Mouse (Mus musculus) naive thymus-derived CD4-positive, alpha-beta T cell, adult 2 months (primary cell): ENCODE measurements at regions not wholly inside any gene's neighbourhood (a gene's known extent, or its start where the extent isn't known, plus 50 kb on each side); places are given as distances from the start of the nearest gene placed in this dataset.
"Not testable (repeated sequence)": the region's sequence is repeated elsewhere in the genome, so short reads cannot be mapped to it uniquely, and the experiment has no call there.

Experiments used
- DNase-seq: peaks from one replicate; pipeline ENCODE4 v3.0.0-alpha.2; 2011; ENCODE audit warnings: low read depth

DNA sequence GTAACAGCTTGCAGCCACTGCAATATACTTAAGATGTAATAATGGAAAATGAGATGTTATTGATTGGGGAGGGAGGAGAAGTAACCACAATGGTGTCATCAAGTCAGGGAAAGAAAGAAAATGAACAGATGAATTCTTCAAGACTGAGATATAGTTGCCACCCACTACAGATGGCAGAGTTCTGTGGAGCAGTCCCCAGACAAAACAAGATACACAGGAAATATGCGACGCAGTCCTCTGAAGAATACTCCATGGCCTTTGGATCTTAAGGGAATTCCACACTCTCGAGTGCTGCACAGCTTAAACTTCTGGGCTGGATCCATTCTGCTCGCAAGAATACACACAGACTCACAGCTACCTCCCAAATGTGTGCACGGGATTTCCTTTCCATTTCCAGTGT lies 113.4 kb downstream of the Sox4 start:
- DNase-seq, result no peak

DNA sequence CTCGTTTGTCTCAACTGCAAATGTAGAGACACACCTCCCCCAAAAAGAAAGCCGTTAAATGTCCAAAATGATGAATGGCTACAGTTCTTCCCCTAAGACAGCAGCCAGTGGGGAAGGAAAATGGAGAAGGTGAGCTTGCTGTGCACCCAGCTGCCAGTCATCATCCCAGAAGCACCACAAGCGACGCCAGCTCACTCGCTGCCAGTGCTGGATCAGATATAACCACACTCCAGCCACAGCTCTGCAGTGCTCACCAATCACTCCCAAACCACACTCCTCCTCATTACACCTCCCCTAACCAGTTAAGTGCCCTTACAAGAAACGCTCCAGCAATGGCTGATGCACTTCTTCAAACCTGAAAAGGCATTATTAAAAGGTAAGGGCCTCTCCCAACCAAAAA lies 114.4 kb downstream of the Sox4 start:
- DNase-seq, result no peak

DNA sequence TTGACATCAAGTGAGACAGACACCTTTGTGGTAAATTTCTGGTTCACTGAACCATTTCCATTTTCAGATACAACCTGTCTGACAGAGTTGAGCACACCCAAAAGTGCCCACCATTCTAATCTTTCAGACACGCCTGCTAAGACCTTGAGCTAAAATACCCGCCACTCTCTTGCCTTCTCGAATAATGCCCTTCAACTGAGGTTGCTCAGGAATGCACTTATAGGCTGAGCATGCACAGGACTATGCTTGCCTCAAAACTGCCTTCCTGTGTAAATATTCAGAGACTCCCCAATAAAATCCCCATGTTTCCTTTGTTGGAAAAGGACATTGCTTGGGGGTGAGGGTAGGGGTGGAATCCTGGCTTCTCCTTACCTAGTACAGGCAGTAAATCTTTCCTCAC lies 115.3 kb downstream of the Sox4 start:
- no peak for DNase-seq

DNA sequence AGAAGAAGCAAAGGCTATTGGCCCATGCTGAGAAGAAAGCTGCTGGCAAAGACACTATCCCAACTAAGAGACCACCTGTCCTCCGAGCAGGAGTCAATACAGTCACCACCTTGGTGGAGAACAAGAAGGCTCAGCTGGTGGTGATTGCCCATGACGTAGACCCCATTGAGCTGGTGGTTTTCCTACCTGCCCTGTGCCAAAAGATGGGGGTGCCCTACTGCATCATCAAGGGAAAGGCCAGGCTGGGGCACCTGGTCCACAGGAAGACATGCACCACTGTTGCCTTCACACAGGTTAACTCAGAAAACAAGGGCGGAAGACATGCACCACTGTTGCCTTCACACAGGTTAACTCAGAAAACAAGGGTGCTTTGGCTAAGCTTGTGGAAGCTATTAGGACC lies 116.3 kb downstream of the Sox4 start:
- DNase-seq, result not testable (repeated sequence)

DNA sequence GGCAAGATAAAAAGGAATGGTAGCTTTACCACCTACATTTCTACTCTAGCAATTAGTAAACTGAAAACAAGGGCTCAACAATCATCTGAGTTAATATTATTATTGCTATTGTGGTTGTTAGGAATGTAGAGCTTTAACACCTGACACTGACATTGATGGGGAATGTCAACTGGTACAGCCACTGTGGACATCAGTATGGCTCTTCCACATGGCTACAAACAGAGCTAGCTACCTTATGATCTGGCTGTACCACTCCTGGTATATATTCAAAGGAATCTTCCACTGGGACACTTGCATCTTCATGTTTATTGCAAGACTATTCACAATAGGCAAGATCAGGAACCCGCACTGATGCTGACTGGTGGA lies 119.8 kb downstream of the Sox4 start:
- DNase-seq, result no peak

DNA sequence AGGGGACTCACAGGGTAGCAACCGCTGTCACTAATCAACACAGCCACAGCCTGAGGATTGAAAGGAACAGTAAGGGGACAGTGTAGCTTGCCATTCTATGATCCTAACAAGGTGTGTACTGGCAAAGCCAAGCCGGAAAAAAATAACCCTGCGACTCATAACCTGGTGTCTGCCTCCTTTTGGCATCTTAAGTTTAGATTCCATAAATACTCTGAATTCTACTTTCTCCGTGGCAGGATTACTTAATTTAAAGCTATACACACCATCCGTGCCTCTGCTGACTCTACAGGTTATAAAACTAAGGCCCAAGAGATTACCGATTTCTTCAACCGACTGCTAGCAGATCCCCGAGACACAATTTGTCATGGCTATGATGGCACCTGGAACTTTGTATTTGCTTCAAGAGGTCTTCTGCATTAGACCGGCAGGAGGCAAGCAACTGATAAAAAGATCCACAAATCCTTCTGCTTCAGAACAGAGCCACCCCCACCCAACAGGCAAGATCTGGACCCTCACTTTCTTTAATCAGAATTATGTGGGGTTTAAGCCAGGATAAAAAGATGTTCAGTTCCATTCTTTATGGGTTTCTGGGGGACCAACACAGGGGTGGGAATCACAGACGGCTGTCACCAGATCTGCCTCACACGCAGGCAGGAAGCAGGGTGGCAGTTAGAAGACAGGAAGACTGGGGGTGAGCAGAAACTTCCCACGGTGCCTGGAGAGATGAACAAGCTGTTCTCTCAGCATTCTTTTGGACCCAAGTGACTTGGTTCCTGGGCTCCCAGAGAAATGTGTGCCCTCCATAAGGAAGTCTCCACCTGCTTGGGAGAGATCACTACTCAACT lies 120.4 kb downstream of the Sox4 start:
- peak; percentile 59 for DNase-seq

DNA sequence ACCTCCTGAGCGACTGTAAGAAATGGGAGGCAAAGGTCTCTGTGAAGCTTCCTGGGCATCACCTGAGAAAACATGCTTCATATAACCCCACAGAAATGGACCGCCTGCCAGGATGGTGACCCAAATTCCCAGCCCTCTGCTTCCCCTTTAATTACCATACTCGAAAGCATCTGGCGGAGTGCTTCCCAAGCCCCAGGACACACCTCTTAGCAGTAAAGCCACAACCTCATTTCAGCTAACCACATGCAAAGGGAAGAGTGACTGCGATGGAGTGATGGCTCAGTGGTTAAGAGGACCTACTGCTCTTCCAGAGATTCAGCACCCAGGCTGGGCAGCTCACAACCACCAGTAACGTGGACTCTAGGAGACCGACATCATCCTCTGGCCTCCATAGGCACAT lies 127.2 kb downstream of the Sox4 start:
- peak; percentile 23 for DNase-seq

DNA sequence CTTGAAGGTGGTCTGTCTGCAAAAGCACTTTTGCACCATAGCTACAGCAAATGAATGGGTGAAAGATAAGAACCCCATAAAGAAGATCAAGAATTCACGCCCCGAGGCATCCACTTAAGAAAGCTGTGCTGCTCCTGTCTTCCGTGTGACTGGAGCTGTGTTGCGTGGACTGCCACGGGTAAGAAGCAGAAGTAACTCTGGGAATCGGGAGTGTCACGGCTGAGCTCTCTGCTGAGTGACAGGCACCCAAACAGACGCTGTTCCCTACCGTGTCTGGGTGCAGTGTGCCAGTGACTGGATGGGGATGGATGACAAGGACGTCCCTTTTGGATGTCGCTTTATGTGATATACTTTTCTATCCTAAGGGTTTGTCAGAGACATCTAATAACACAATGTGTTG lies 129.5 kb downstream of the Sox4 start:
- DNase-seq, result no peak

DNA sequence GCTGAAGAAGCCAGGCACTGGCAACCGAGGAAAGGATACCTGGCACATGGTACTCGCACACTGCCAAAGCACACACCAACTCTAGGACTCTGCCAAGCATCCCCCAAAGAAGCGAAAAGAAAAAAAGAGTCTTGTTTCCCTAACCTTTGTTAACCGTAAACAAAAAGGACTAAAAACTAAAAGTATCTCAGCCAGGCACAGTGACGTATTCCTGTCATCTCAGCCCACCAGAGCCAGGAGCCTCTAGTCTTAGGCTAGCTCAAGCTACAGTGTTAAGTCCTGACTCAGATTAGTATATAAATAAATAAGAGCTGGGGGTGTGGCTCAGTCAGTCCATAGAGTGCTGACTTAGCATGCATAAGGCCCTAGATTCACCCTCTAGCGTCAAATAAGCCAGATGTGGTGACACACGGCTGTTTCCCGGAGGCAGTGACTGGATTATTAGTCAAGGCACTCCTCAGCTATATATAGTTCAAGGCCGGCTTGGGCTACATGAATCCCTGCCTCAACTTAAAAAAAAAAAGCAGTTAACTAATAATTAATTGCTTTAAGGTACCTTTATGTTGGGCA lies 130.1 kb downstream of the Sox4 start:
- no peak for DNase-seq

DNA sequence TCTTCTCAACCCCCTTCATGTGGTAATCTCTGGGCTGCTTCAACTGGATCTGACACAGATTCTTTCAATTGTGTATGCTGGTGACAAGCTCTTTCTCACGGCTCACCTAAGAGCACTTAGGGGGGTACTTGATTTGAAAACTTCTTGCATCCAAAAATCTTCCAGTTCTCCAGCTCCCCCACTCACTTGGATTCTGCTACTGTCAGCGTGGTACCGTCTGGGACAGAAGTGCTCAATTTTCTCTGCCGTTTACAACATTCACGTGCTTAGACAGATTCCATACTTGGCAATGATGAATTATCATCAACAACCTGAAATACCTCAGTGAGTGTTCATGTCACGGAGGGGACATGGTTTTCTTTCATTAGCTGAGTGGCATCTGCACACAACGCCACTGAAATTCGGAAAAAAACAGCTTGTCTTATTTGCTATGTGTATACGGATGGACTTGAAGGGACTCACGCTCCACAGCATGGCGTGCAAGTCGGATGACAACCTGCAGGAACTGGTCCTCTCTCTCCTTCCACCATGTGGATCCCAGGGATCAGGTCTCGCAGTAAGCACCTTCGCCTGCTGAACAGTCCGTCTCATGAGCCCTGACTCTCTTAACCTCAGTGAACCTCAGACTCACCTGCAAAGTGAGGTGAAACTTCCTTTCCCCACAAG lies 132.5 kb downstream of the Sox4 start:
- no peak for DNase-seq

DNA sequence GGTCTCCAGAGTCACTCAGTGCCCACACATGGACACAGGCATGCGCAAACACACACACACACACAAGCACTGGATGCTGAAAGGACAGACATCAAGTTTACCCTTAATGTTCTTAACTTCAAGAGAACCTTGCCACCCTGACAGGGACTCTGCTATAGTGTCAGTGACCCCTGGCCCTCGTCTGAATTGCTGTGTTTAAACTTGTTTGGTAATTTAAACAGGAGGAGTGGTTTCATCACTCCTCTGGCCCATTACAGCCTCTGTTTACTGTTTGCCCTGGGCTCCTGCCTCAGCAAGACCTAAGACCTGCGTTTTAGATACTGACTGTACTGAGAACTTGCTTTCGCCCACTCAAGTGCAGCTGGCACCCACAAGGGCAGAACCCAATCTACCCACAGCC lies 139.4 kb downstream of the Sox4 start:
- DNase-seq, result no peak

DNA sequence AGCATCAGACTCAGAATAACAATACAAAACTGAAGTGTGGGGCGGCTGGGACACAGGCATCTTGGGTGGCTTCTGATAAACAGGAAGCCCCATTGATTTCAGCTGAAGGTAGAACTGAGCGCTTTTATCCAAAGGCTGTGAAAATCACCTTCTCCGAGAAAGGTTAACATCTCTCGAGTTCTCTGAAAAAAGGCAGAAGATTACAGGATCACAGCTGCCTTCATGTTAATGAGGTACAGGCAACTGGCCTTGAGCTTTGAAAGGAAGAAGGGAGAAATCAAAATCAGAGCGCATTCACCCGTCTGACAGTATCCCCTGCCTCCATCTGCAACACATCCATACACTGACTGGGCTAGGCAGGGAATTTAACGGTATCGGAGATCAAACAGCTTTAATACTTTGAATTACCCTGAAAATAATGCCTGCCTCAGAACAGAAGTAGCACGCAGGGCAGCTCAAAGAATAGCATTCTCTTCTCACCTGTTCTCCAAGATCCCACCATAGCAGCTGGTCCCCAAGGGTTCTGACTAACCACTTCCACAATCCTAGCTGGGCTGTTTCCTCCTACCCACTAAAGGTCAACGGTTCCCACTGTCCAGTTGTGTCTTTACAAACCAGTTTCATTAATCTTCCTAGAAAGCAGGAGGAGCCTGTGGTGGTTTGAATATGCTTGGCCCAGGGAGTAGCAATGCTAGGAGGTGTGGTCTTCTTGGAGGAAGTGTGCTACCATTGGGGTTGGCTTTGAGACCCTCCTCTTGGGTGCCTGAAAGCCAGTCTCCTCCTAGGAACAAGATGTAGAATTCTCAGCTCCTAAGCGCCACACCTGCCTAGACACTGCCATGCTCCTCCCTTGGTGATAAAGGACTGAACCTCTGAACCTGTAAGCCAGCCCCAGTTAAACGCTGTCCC lies 141.6 kb downstream of the Sox4 start:
- peak; percentile 19 for DNase-seq

DNA sequence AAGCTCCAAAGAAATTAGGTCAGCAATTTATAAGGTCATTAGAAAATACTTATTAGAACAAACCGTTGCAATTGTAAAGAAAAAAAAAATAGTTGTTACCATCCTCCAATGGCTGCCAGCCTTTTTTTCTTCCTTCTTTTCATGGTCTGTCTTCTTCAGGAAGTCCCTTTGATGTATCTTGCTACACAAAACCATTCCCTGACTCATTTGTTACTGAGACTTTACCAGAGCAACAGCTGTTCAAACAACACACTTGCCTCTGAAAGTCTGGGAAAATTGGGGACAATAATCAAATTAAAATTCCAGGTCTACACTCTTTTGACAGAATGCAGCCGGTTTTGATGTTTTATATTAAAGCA lies 142.5 kb downstream of the Sox4 start:
- DNase-seq, result no peak

DNA sequence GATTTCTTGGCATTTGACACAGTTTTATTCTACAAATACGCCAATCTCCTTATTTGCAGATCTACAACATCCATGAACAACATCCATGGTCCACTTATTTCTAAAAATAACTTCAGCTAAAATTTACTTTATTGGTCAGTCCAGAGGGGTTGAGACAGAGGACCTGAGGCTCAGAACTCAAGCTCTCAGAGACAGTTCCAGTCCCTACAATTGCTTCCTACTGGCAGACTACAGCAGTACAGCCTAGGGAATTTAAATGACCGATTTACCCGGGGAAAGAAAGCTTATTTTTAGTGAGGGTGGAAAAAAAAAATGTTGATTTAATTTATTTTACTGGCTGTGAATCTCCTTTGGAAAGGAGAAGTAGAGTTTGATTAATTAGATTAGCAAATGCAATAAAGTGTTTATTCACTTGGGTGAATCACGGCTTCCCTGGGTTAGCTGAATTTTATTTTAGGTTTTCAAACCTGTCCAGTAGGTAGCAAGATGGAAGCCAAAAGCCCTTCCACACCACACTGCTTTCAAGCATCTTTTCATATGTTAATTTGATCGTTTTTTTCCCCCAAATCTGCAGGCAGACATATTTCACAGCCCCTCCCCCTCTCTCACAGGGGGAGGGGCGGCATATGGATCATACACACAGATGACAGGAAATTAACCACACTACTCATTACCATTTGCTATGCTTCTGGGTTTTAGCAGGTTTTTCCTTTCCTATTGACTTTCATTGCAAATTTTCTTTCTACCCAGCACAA lies 143.0 kb downstream of the Sox4 start:
- DNase-seq, result no peak

DNA sequence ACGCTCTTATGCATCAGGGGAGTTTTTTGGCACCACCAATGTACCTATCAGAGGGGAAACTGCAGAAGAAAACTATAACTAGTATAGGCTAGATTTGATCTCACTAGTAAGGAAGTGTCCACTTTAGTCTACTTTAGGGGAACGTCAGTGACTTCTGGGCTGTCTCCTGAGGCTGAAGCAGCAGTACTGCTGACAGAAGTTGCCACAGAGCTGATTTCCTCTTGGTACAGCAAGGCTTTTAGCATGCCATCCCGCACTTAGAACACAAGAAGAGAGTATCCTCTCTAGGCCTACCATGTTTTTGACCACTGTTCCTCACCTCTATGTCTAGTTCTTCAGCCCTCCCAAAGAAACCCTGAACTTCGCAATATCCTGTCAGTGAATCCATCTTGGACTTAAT lies 148.2 kb downstream of the Sox4 start:
- no peak for DNase-seq

DNA sequence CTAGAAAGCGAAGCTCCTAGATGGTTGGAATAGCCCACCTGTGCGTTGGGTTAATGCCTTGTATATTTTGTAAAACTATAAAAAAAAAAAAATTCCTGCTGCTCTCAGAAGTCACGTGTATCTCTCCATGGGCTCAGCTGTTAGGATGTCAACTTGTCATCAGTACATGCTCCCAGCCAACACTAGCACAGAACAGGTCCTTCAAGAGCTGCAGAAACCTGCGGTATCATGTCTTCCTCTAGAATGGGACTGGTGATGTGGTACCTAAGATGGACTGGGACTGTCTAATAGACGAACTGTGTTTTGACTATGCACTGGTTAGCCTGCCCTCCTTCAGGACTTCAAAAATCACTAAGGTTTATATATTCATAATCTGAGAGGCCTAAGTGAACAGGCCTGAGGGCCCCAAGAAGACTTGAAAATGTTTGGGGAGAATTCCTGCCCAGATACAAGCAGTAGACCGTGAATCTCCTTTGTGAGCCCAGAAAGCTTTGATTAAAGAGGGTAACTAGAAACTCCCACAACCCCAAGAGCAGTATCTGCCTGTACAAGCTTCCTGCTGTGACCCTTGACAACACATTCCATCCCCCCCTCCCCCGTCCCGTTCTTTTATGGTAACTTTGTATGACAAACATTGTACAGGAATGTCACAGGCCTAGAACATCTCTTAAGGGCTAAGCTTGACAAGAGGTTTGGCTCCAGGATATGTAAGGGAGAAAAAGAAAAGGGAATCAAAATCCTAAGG lies 152.1 kb downstream of the Sox4 start:
- DNase-seq, result no peak

DNA sequence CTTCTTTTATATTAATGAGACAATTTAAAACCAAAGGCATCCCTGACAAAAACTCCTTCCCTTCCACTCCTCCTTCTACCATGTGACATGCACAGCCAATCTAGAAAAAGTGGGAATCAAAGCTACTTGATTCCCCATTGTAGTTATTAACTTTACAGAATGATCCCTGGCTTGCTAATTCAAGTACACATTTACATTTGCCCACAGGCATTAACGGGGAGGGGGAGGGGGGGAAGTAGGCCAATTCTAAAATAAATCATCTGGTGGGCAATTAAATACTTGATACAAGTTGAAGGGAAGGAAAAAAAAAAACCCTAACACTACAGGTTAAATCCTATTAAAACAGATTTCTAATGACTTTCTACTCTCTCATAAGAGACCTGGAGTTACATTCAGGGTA lies 152.8 kb downstream of the Sox4 start:
- no peak for DNase-seq

DNA sequence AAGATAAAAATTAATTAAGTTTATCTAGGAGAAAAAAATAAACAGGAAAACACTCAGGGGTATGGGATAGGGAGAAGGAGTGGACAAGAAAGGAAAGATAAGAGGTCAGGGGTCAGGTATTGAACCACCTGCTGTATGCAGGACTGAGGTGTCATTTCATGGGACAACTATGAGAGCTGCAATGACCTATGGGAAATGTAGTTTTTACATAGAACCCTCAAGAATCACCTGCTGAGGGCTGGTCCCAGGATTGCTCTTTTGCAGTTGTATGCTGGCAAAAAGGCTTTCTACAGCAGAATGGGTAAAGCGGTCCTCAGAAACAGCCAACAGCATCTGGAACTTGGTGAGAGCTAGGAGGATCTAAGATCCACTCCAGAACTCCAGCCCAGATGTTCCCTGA lies 154.0 kb downstream of the Sox4 start:
- DNase-seq, result no peak

DNA sequence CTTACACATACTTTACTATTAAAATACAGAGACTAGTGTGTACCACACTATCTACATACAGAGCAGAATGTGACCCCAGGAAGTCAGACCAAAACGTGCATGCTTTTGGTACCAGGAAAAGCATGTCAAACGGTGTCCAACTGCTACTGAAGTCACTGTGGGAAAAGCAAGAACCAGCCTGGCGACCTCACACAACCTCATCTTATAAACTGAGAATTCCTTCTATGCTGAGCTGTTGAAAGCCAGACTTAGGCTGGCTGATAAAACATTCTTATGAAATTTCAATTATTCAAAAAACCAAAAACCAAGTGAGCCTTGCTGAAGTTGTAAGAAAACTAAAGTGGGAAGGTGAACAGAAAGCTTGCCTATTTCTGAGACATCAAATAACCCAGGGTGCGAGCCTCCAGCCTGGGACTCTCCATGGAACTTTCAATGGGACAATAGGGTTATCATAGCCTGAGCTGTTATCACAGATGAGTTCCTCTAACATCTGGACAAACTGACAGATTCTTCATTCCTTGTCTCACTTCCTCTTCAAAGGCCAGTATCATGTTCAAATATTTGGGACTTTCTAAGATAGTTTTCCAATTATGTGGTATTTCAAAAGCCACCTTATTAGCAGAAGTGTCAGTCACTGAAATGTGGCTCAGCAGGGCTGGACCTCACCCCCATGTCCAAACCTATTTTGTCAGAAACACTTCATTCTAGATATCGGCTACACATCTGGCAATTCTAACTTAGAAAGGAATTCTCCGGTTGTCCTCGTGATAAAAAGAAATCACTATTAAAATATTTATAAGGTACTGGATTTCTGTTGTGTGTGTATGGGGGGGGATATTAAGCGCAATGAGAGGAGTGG lies 155.7 kb downstream of the Sox4 start:
- DNase-seq, result no peak

DNA sequence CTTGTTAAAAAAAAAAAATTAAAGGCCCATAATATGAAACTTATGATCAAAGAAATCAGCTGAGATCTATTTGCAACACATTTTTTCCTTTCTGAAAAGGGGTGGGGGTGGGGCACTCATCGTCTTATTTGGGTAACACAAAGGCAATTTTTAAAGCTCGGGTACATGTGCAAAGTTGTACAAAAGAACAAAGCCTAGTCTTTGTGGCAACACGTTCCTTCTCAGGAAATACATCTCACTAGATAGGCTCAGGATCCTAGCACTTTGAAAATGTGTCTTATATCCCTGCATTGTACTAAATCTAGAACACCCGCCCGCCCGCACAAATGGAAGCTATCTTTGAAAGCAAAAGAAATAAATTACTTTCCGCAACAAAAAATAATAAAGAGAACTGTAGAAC lies 158.2 kb downstream of the Sox4 start:
- peak; percentile 19 for DNase-seq
